9 mouse cellular contexts compared by ENCODE assay signal in genomic region chr2:113823909-113824308, GRCm38 (mm10). TPM values are rescaled to one million over a fixed set of nuclear protein-coding genes. Genes with fewer than 3 reads are reported as not detected.
DNase-seq lines count a peak whose midpoint lies in the region; ATAC-seq and TF ChIP-seq lines count a peak whose summit lies in the region.
"Had no signal": no experiment of that assay in that cellular context is flagged by ENCODE, and none has a peak within 500 bp of the region (broad histone marks: within the 10 kb centered on the region; RNA-seq: fewer than 3 reads in every experiment).

No protein-coding gene starts in this region.

- no peaks in the 10 kb centered on the region for H3K9me3 ChIP-seq in liver, postnatal 0 days (ENCODE audit: low read length)
- H3K9me3 ChIP-seq: limb, embryonic 12.5 days had no signal

- no peak for ATAC-seq in liver, postnatal 0 days

- peak; percentile 55; the same call in 1 of the 2 replicates for TF ChIP-seq CTCF in spleen, adult 2 months (IDR thresholded peaks at IDR 0.05; ENCODE audit: extremely low read depth, insufficient read depth, insufficient read length, insufficient replicate concordance)
- TF ChIP-seq CTCF in liver, postnatal 0 days (IDR thresholded peaks at IDR 0.05; ENCODE audit: low read depth), result peak; percentile 89

- H3K27me3 ChIP-seq in spleen, adult 2 months (ENCODE audit: control insufficient read depth, insufficient read depth, low read length), result no peaks in the 10 kb centered on the region
- H3K27me3 ChIP-seq in liver, postnatal 0 days (ENCODE audit: insufficient read depth, low read length), result no peaks in the 10 kb centered on the region

- no peak overlapping the region for H3K4me2 ChIP-seq in liver, postnatal 0 days (ENCODE audit: low read depth, low read length)
- H3K4me2 ChIP-seq: limb, embryonic 12.5 days had no signal

- WGBS in spleen, adult 2 months, result 0% methylated on average over 2 of the region's 2 CpGs
- WGBS in liver, postnatal 0 days (ENCODE audit: insufficient replicate concordance), result 0% methylated on average over 2 of the region's 2 CpGs

- intact Hi-C loops in gastrocnemius, postnatal 14 days (cut with DNase I; ENCODE audit: low total_unique reads), result loop anchor here (10.0 kb wide), 1 partner anchor 329 kb away; no protein-coding TSS in a partner anchor
- intact Hi-C loops in gastrocnemius, postnatal 36 days (cut with DNase I), result loop anchor here (5.0 kb wide), 1 partner anchor 292 kb away; no protein-coding TSS in a partner anchor

- no peak for TF ChIP-seq POLR2A in spleen, adult 2 months (IDR thresholded peaks at IDR 0.05; ENCODE audit: low read depth, low read length)

- H3K27ac ChIP-seq in spleen, adult 2 months (ENCODE audit: insufficient read depth, low read length), result no peak overlapping the region
- no peak overlapping the region for H3K27ac ChIP-seq in liver, postnatal 0 days (ENCODE audit: low read depth)
- H3K27ac ChIP-seq: limb, embryonic 12.5 days had no signal

- TF ChIP-seq EP300 in liver, postnatal 0 days (IDR thresholded peaks at IDR 0.05; ENCODE audit: low read depth), result no peak

- no peaks in the 10 kb centered on the region for H3K36me3 ChIP-seq in spleen, adult 2 months (ENCODE audit: control insufficient read depth, insufficient read depth, low read length)
- H3K36me3 ChIP-seq in liver, postnatal 0 days (replicated peaks; ENCODE audit: insufficient read depth, low read length), result no peaks in the 10 kb centered on the region
- H3K36me3 ChIP-seq: limb, embryonic 12.5 days had no signal

- H3K4me1 ChIP-seq in spleen, adult 2 months (ENCODE audit: control insufficient read depth, insufficient read depth, insufficient read length), result peaks cover 2% of the 10 kb centered on the region; the same call in 1 of the 2 replicates
- H3K4me1 ChIP-seq in liver, postnatal 0 days (ENCODE audit: insufficient read depth), result no peaks in the 10 kb centered on the region

- no peak overlapping the region for H3K9ac ChIP-seq in liver, postnatal 0 days (replicated peaks)
- H3K9ac ChIP-seq: limb, embryonic 12.5 days had no signal

- no peak overlapping the region for H3K4me3 ChIP-seq in spleen, adult 2 months (ENCODE audit: extremely low read depth, insufficient read depth, insufficient read length)
- no peak overlapping the region for H3K4me3 ChIP-seq in liver, postnatal 0 days (ENCODE audit: low read depth, low read length)
- H3K4me3 ChIP-seq: limb, embryonic 12.5 days had no signal

- DNase-seq in gastrocnemius, adult 18-20 months (ENCODE audit: low spot score), result peak; percentile 28
- DNase-seq in gastrocnemius, postnatal 14 days, result no peak
- DNase-seq in spleen, adult 2 months (ENCODE audit: low read depth in 1 of 2, low spot score in 2 of 2), result peak; percentile 21 to 26
- DNase-seq in spleen, adult 18-20 months, result no peak
- peak; percentile 58 to 72 for DNase-seq in cerebellum, postnatal 14 days
- DNase-seq in liver, postnatal 0 days, result no peak
- DNase-seq in right cerebral cortex, postnatal 25 days, result no peak
- no peak for DNase-seq in gastrocnemius, postnatal 36 days

RNA-seq across cellular contexts. Expression of gene Scg5, which starts 5.0 kb away (rescaled TPM):
- total RNA-seq in gastrocnemius, adult 18-20 months (2021), result not detected
- total RNA-seq in gastrocnemius, postnatal 14 days (2021), result under 1 TPM; 0.24 to 0.25 TPM
- 0.16 and 0.25 TPM in 2 replicates for polyA plus RNA-seq in spleen, adult 2 months (2012; rRNA removed)
- polyA plus RNA-seq in liver, postnatal 0 days (2015; fragmentation: Nextera tagmentation; extraction: Ambion mirVana), result 0.14 TPM in 1 of 2 replicates, not detected in the other
- not detected for total RNA-seq in gastrocnemius, postnatal 36 days (2021)

RNA-seq across cellular contexts. Expression of gene Arhgap11a, which starts 24.6 kb away (rescaled TPM):
- total RNA-seq in gastrocnemius, adult 18-20 months (2021), result under 1 TPM; 0.81 to 0.87 TPM
- 1 to 10 TPM; 3.7 to 4.2 TPM for total RNA-seq in gastrocnemius, postnatal 14 days (2021)
- 1.8 and 2.0 TPM in 2 replicates for polyA plus RNA-seq in spleen, adult 2 months (2012; rRNA removed)
- polyA plus RNA-seq in liver, postnatal 0 days (2015; fragmentation: Nextera tagmentation; extraction: Ambion mirVana), result 7.7 and 8.0 TPM in 2 replicates
- total RNA-seq in gastrocnemius, postnatal 36 days (2021), result 1 to 10 TPM; 1.2 TPM

Comparison
In these comparisons a context has a peak if more than half of its experiments do, and no peak if none do; other contexts are left out.
1. DNase-seq: peak in gastrocnemius, adult 18-20 months (single experiment), spleen, adult 2 months (2 of 2) and cerebellum, postnatal 14 days (2 of 2); none in gastrocnemius, postnatal 14 days (single experiment), spleen, adult 18-20 months (0 of 2), liver, postnatal 0 days (single experiment), right cerebral cortex, postnatal 25 days (single experiment) and gastrocnemius, postnatal 36 days (0 of 2).